Mouse (Mus musculus): ENCODE results near the gene Slc23a4. TPM values are rescaled to one million over a fixed set of nuclear protein-coding genes. Genes with fewer than 3 reads are reported as not detected.

The Slc23a4 gene
- polyA plus RNA-seq, 1 experiment = 2.4 TPM

- Histone ChIP-seq H3K4me3 (ENCODE audit: low read depth, low read length) (peak within 1 kb of the TSS; percentile 22; the same call in 1 of the 2 replicates), H3K4me1 (ENCODE audit: control insufficient read depth, insufficient read depth, low read length) (peaks cover 5% of the 10 kb centered on the region), H3K27ac (ENCODE audit: insufficient read depth, low read length) (no peak within 1 kb of the TSS)
These were observed 68.2 kb downstream of the Slc23a4 start, which contains the start of gene Stra8 for GRCm38 (mm10) chr6:34919956-34920355. Gene Stra8 (plus strand): TSS chr6:34920163.

GRCm38 (mm10) chr6:34919146-34919545 is 69.1 kb downstream of the Slc23a4 start:
- no peak overlapping the region for H3K4me3 ChIP-seq (ENCODE audit: low read depth, low read length)
- no peak overlapping the region for H3K27ac ChIP-seq (ENCODE audit: insufficient read depth, low read length)
- H3K36me3 ChIP-seq (ENCODE audit: control insufficient read depth, insufficient read depth, low read length, poor library complexity, severe bottlenecking) = no peaks in the 10 kb centered on the region
- H3K4me1 ChIP-seq (ENCODE audit: control insufficient read depth, insufficient read depth, low read length) = peaks cover 5% of the 10 kb centered on the region
- no peaks in the 10 kb centered on the region for H3K27me3 ChIP-seq (ENCODE audit: control insufficient read depth, insufficient read depth, low read length, poor library complexity, severe bottlenecking)
- no peaks in the 10 kb centered on the region for H3K9me3 ChIP-seq (replicated peaks; ENCODE audit: control insufficient read depth, insufficient read depth, low read length, poor library complexity, severe bottlenecking)
- no peak for TF ChIP-seq CTCF (IDR thresholded peaks at IDR 0.05; ENCODE audit: low read depth, low read length)
- no peak for TF ChIP-seq EP300 (IDR thresholded peaks at IDR 0.05; ENCODE audit: insufficient read depth, low read depth, low read length)
- TF ChIP-seq POLR2A (IDR thresholded peaks at IDR 0.05; ENCODE audit: insufficient read depth, low read length) = no peak
- H3K9ac ChIP-seq (ENCODE audit: low read depth, poor library complexity, severe bottlenecking) = no peak overlapping the region

More at GRCm38 (mm10) chr6:34919956-34920355, 68.2 kb downstream of the Slc23a4 start, which contains the start of gene Stra8:
- TF ChIP-seq POLR2A (IDR thresholded peaks at IDR 0.05; ENCODE audit: insufficient read depth, low read length) (no peak), EP300 (IDR thresholded peaks at IDR 0.05; ENCODE audit: insufficient read depth, low read depth, low read length) (0 out of 2 replicates have a peak, but pooled peaks have one; percentile 47)
- Histone ChIP-seq H3K9ac (ENCODE audit: low read depth, poor library complexity, severe bottlenecking) (no peak within 1 kb of the TSS), H3K27me3 (ENCODE audit: control insufficient read depth, insufficient read depth, low read length, poor library complexity, severe bottlenecking) (no peaks in the 10 kb centered on the region), H3K36me3 (ENCODE audit: control insufficient read depth, insufficient read depth, low read length, poor library complexity, severe bottlenecking) (no peaks in the 10 kb centered on the region), H3K9me3 (replicated peaks; ENCODE audit: control insufficient read depth, insufficient read depth, low read length, poor library complexity, severe bottlenecking) (no peaks in the 10 kb centered on the region)

- Histone ChIP-seq H3K4me3 (ENCODE audit: low read depth, low read length) (no peak overlapping the region), H3K9me3 (replicated peaks; ENCODE audit: control insufficient read depth, insufficient read depth, low read length, poor library complexity, severe bottlenecking) (no peaks in the 10 kb centered on the region), H3K27me3 (ENCODE audit: control insufficient read depth, insufficient read depth, low read length, poor library complexity, severe bottlenecking) (no peaks in the 10 kb centered on the region), H3K27ac (ENCODE audit: insufficient read depth, low read length) (no peak overlapping the region), H3K36me3 (ENCODE audit: control insufficient read depth, insufficient read depth, low read length, poor library complexity, severe bottlenecking) (no peaks in the 10 kb centered on the region), H3K9ac (ENCODE audit: low read depth, poor library complexity, severe bottlenecking) (no peak overlapping the region), H3K4me1 (ENCODE audit: control insufficient read depth, insufficient read depth, low read length) (peaks cover 2% of the 10 kb centered on the region)
- TF ChIP-seq EP300 (IDR thresholded peaks at IDR 0.05; ENCODE audit: insufficient read depth, low read depth, low read length) (no peak), CTCF (IDR thresholded peaks at IDR 0.05; ENCODE audit: low read depth, low read length) (no peak), POLR2A (IDR thresholded peaks at IDR 0.05; ENCODE audit: insufficient read depth, low read length) (no peak)
These were observed 73.7 kb downstream of the Slc23a4 start for GRCm38 (mm10) chr6:34914462-34914861.

GRCm38 (mm10) chr6:34913341-34914040 is 74.7 kb downstream of the Slc23a4 start:
- Histone ChIP-seq H3K4me1 (ENCODE audit: control insufficient read depth, insufficient read depth, low read length) (peaks cover 2% of the 10 kb centered on the region), H3K4me3 (ENCODE audit: low read depth, low read length) (no peak overlapping the region), H3K9me3 (replicated peaks; ENCODE audit: control insufficient read depth, insufficient read depth, low read length, poor library complexity, severe bottlenecking) (no peaks in the 10 kb centered on the region), H3K27me3 (ENCODE audit: control insufficient read depth, insufficient read depth, low read length, poor library complexity, severe bottlenecking) (no peaks in the 10 kb centered on the region), H3K9ac (ENCODE audit: low read depth, poor library complexity, severe bottlenecking) (no peak overlapping the region), H3K36me3 (ENCODE audit: control insufficient read depth, insufficient read depth, low read length, poor library complexity, severe bottlenecking) (no peaks in the 10 kb centered on the region; the same call in 1 of the 2 replicates), H3K27ac (ENCODE audit: insufficient read depth, low read length) (no peak overlapping the region)
- TF ChIP-seq CTCF (IDR thresholded peaks at IDR 0.05; ENCODE audit: low read depth, low read length) (no peak), POLR2A (IDR thresholded peaks at IDR 0.05; ENCODE audit: insufficient read depth, low read length) (no peak), EP300 (IDR thresholded peaks at IDR 0.05; ENCODE audit: insufficient read depth, low read depth, low read length) (no peak)

- H3K9ac ChIP-seq (ENCODE audit: low read depth, poor library complexity, severe bottlenecking) = peak within 1 kb of the TSS; percentile 71
- TF ChIP-seq POLR2A (IDR thresholded peaks at IDR 0.05; ENCODE audit: insufficient read depth, low read length) = peak; percentile 68
- no peak for TF ChIP-seq CTCF (IDR thresholded peaks at IDR 0.05; ENCODE audit: low read depth, low read length)
- H3K36me3 ChIP-seq (ENCODE audit: control insufficient read depth, insufficient read depth, low read length, poor library complexity, severe bottlenecking) = peaks cover 19% of the 10 kb centered on the region
- peaks cover 2% of the 10 kb centered on the region for H3K4me1 ChIP-seq (ENCODE audit: control insufficient read depth, insufficient read depth, low read length)
- no peaks in the 10 kb centered on the region for H3K9me3 ChIP-seq (replicated peaks; ENCODE audit: control insufficient read depth, insufficient read depth, low read length, poor library complexity, severe bottlenecking)
- H3K4me3 ChIP-seq (ENCODE audit: low read depth, low read length) = peak within 1 kb of the TSS; percentile 82
- H3K27me3 ChIP-seq (ENCODE audit: control insufficient read depth, insufficient read depth, low read length, poor library complexity, severe bottlenecking) = no peaks in the 10 kb centered on the region
- peak within 1 kb of the TSS; percentile 76 for H3K27ac ChIP-seq (ENCODE audit: insufficient read depth, low read length)
These were observed 77.6 kb downstream of the Slc23a4 start, which contains the start of gene Wdr91 for GRCm38 (mm10) chr6:34910371-34911219. Gene Wdr91 (minus strand): TSS chr6:34910876.
